Comparison of ENCODE assay signal across 8 mouse cellular contexts in the genomic region with DNA sequence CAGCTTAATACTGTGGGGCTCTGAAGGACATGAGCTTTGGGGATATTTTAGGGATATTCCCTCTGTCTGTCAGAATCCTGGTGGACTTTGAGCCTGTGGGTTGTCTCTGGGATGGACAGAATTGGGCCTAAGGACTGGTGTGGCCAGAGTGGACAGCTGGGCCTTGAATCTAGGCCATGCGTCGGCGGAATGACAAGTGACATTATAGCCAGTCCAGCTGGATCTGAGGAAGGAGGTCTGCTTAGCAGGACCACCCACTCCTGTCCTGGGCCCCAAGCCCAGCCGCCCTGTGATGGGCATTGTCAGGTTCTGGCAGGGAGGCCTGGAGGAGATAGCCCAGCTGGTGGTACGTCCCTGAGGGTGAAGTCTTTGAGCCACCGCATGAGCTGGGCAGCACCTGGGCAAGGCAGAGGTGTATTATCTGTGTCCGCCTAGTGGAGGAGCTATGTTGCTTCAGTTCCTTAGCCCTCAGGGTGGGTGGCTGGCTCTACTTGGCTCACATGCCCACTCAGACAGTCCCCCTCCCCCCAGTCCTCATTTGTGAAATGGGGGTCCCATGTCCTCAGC. TPM values are rescaled to one million over a fixed set of nuclear protein-coding genes. Genes with fewer than 3 reads are reported as not detected.
A peak's percentile ranks its signal among the peaks of the same experiment; 100 is the strongest.
DNase-seq lines count a peak whose midpoint lies in the region; ATAC-seq and TF ChIP-seq lines count a peak whose summit lies in the region.
"Had no signal": no experiment of that assay in that cellular context is flagged by ENCODE, and none has a peak within 500 bp of the region (broad histone marks: within the 10 kb centered on the region; RNA-seq: fewer than 3 reads in every experiment).

No protein-coding gene starts in this region.

- H3K27me3 ChIP-seq in forebrain, postnatal 0 days (ENCODE audit: insufficient read depth, low read length) = no peaks in the 10 kb centered on the region
- peaks cover 10% of the 10 kb centered on the region for H3K27me3 ChIP-seq in neural tube, embryonic 13.5 days

- ATAC-seq in forebrain, postnatal 0 days = 0 out of 2 replicates have a peak, but pooled peaks have one; percentile 3
- ATAC-seq in neural tube, embryonic 13.5 days (ENCODE audit: low read depth) = no peak

- TF ChIP-seq CTCF in forebrain, postnatal 0 days (IDR thresholded peaks at IDR 0.05; ENCODE audit: low read depth) = no peak

- H3K4me2 ChIP-seq in forebrain, postnatal 0 days (ENCODE audit: low read depth) = 0 out of 2 replicates have a peak overlapping the region, but pooled peaks have one; percentile 5
- H3K4me2 ChIP-seq in neural tube, embryonic 13.5 days = peak overlapping the region; percentile 86

- H3K9ac ChIP-seq in forebrain, postnatal 0 days = no peak overlapping the region
- peak overlapping the region; percentile 81 for H3K9ac ChIP-seq in neural tube, embryonic 13.5 days

- H3K4me1 ChIP-seq in forebrain, postnatal 0 days (ENCODE audit: insufficient read depth) = no peaks in the 10 kb centered on the region; the same call in 1 of the 2 replicates
- peaks cover 75% of the 10 kb centered on the region for H3K4me1 ChIP-seq in neural tube, embryonic 13.5 days (replicated peaks)

- no peaks in the 10 kb centered on the region for H3K9me3 ChIP-seq in forebrain, postnatal 0 days (ENCODE audit: low read length)
- no peaks in the 10 kb centered on the region for H3K9me3 ChIP-seq in neural tube, embryonic 13.5 days

- no peak overlapping the region for H3K4me3 ChIP-seq in forebrain, postnatal 0 days (ENCODE audit: low read depth, low read length)
- peak overlapping the region; percentile 69 for H3K4me3 ChIP-seq in neural tube, embryonic 13.5 days

- H3K27ac ChIP-seq in forebrain, postnatal 0 days (ENCODE audit: low read depth, low read length) = no peak overlapping the region
- H3K27ac ChIP-seq in neural tube, embryonic 13.5 days (replicated peaks) = no peak overlapping the region

- H3K36me3 ChIP-seq in forebrain, postnatal 0 days (ENCODE audit: insufficient read depth) = no peaks in the 10 kb centered on the region
- H3K36me3 ChIP-seq in neural tube, embryonic 13.5 days = peaks cover 10% of the 10 kb centered on the region; the same call in 1 of the 2 replicates

- intact Hi-C loops in left cerebral cortex, postnatal 14 days (cut with DNase I) = no loop called here

- 50% methylated on average over 7 of the region's 7 CpGs for WGBS in forebrain, postnatal 0 days
- WGBS in neural tube, embryonic 13.5 days = 70% methylated on average over 7 of the region's 7 CpGs

- DNase-seq in left cerebral cortex, postnatal 14 days (ENCODE audit: low spot score in 2 of 2) = peak; percentile 51 to 71
- no peak for DNase-seq in left cerebral cortex, adult 11 months (ENCODE audit: low spot score)
- DNase-seq in forebrain, postnatal 0 days = no peak
- DNase-seq in lung, adult 18-20 months = peak; percentile 41 to 59
- no peak for DNase-seq in gastrocnemius, adult 8-10 months (ENCODE audit: low spot score in 2 of 2)
- DNase-seq in B cell, adult 2 months = no peak

RNA-seq across cellular contexts. Expression of a gene that starts 4.7 kb away (rescaled TPM):
- total RNA-seq in left cerebral cortex, postnatal 14 days (2021) = 100 to 1,000 TPM; 109 to 111 TPM
- total RNA-seq in forebrain, postnatal 0 days (2014; rRNA removed) = 52.2 and 56.6 TPM in 2 replicates
- 11.7 and 22.2 TPM in 2 replicates for polyA plus RNA-seq in forebrain, postnatal 0 days (2015; fragmentation: Nextera tagmentation; extraction: Ambion mirVana)
- polyA plus RNA-seq in neural tube, embryonic 13.5 days (2015; fragmentation: Nextera tagmentation; extraction: Ambion mirVana) = 42.3 and 44.9 TPM in 2 replicates
- total RNA-seq in gastrocnemius, adult 8-10 months (2022) = 1 to 10 TPM; 1.6 to 4.7 (median 1.9) TPM
- total RNA-seq: megakaryocyte-erythroid progenitor cell, adult 5-6 weeks had no signal

RNA-seq across cellular contexts. Expression of a gene that starts 56.5 kb away (rescaled TPM):
- total RNA-seq in left cerebral cortex, postnatal 14 days (2021) = 100 to 1,000 TPM; 104 to 111 TPM
- total RNA-seq in forebrain, postnatal 0 days (2014; rRNA removed) = 42.7 and 48.6 TPM in 2 replicates
- polyA plus RNA-seq in forebrain, postnatal 0 days (2015; fragmentation: Nextera tagmentation; extraction: Ambion mirVana) = 79.7 and 83.6 TPM in 2 replicates
- polyA plus RNA-seq in neural tube, embryonic 13.5 days (2015; fragmentation: Nextera tagmentation; extraction: Ambion mirVana) = 58.3 and 59.4 TPM in 2 replicates
- total RNA-seq in gastrocnemius, adult 8-10 months (2022) = 10 to 100 TPM; 69.8 to 82.0 (median 73.8) TPM

Comparison
In these comparisons a context has a peak if more than half of its experiments do, and no peak if none do; other contexts are left out.
1. DNase-seq: peak in left cerebral cortex, postnatal 14 days (2 of 2) and lung, adult 18-20 months (2 of 2); none in left cerebral cortex, adult 11 months (single experiment), forebrain, postnatal 0 days (single experiment), gastrocnemius, adult 8-10 months (0 of 2) and B cell, adult 2 months (0 of 2).